Mouse (Mus musculus): Measurements from ENCODE around the gene Ank. TPM values are rescaled to one million over a fixed set of nuclear protein-coding genes. Genes with fewer than 3 reads are reported as not detected.

The Ank gene
- total RNA-seq, 2 experiments from 2014 or later, result 200 to 202 TPM

GRCm38 (mm10) chr15:27574992-27575781 lies 108.7 kb downstream of the Ank start:
- peak; percentile 54 to 57 for DNase-seq

DNA sequence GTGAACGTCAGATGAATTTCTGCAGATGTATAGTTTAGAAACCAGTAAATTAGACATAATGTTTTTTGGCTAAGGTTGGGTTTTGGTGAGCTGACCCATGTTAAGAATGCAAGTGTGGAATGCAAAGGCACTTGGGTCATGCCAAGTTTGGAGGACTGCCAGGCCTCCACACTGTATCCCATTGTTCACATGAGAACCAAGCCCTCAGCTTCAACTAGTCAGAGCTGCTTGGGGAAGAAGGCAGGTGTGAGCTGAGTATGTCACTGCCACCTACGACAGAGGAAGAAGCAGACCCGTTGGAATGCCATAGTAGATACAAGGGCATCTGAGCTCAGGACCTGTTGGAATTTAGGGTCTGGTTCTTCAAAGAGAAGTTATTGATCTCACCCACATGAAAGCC lies 109.5 kb downstream of the Ank start:
- DNase-seq, result peak in 1 of 2 experiments; percentile 55

- no peak for DNase-seq
Observed at GRCm38 (mm10) chr15:27576886-27577285, 110.4 kb downstream of the Ank start.

DNA sequence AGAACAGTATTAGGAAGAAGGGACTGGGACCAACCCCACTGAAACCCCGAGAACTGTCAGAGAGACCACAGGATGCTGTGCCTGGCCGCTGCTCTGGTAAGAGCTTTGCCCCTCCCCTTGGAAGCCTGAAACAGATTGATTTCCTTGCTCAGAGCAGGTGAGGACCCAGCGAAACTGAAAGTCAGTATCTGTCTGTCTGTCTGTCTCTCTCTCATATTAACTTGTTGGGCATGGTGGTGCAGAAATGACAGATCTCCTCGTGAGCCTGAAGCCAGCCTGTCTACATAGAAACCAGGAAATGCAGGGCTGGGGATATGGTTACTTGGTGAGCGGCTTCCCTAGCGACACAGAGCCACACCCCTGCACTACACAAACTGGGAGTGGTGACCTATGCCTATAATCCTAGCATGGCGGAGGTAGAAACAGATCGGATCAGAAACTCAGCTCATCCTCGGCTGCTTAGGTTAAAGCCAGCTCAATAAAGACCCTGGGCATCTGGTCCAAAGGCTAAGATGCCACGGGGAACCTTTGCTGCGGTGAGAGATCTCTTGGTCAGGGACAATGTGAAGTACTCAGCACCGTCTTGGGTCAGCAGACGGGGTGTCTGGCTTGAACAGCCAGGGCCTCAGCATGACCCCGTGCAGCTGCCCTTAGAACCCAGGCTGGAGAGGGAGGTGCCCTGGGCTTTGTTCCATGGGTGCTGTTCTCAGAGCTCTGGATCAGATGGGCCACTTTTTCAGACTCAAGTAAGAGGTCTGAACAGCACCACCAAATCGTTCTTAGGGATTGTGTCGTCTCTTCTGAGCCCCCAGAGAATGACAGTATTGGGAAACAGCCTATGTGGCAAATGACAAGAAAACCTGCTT lies 111.7 kb downstream of the Ank start:
- no peak for DNase-seq

- no peak for DNase-seq
Observed at GRCm38 (mm10) chr15:27578918-27579317, 112.4 kb downstream of the Ank start.

GRCm38 (mm10) chr15:27579853-27580252 lies 113.4 kb downstream of the Ank start:
- no peak for DNase-seq

DNA sequence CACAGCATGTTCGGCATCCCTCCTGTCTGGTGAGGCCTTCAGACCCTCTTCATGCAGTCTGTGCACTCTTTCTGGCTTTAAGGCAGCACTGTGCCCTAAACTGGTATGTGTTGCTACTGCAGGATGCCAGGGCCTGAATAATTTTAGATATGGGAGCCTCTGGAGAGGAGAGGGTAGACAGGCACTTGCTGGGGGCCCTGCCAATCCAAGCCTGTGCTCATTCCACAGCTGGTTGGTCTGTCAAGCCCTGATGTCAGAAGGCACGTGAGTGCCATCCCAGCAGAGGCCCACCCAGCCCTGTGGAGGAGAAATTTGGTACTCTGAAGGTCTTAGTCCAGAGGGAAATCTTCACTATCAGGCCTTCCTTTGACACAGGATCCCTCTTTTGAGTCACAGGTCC lies 114.3 kb downstream of the Ank start:
- DNase-seq, result peak; percentile 55 to 80

- no peak for DNase-seq
Observed at GRCm38 (mm10) chr15:27581640-27582039, 115.2 kb downstream of the Ank start.

GRCm38 (mm10) chr15:27582428-27582827 lies 116.0 kb downstream of the Ank start:
- peak in 1 of 2 experiments; percentile 58 for DNase-seq

DNA sequence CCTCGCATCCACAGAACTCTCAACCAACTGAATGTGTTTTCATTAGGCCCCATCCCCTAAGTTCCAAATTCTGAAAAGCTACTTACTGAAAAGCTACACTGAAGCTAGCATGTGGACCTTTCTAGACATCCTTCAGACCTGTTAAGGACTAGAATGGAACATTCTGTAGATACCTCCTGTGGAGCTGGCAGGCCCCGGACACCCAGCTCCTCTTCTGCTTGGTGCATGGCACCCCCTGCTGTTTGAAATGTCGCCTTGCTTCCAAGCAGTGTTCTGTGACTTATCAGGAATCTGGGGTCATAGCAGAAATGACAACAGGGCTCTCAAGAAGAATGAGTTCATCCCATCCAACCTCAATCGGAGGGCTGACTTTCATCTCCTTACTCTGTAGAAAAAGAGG lies 116.6 kb downstream of the Ank start:
- DNase-seq, result peak; percentile 70 to 75

DNA sequence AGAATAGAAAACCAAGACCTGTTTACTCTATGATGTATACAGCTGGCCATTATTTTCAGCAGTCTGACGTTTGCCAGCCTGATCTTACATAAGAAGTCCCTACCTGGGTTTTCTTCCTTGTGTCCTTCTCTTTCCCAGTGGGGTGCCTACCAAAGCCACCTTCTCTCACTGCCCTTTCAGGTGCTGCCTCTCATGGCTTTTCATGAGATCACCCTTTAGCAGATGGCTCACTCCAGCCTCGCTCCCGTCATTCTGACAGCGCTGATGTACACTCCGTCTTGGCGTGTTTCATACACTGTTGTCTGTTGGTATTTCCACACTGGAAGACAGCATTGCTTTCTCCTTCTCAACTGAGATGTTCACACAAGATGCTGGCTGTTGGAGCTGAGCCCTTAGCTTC lies 117.1 kb downstream of the Ank start:
- no peak for DNase-seq

GRCm38 (mm10) chr15:27585466-27586092 lies 119.1 kb downstream of the Ank start:
- no peak for DNase-seq

DNA sequence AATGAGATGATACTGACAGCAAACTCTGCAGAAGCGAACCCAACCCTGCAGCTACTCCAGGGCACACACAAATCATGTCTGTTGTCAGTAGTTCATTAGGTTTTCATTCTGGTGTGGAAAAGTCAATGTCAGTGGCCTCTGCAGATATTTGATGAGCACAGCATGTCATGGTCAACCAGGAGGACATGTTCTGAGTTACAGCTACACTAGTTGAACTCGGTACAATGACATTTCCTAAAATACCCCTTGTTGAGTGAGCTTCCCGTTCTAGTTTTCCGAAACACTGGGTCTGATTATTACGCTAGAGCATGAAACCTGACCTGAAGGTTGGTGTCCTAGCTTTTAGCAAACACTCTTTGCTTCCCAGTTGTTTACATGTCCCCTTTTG lies 119.6 kb downstream of the Ank start:
- no peak for DNase-seq

GRCm38 (mm10) chr15:27588087-27588826 lies 121.8 kb downstream of the Ank start:
- DNase-seq, result no peak

DNA sequence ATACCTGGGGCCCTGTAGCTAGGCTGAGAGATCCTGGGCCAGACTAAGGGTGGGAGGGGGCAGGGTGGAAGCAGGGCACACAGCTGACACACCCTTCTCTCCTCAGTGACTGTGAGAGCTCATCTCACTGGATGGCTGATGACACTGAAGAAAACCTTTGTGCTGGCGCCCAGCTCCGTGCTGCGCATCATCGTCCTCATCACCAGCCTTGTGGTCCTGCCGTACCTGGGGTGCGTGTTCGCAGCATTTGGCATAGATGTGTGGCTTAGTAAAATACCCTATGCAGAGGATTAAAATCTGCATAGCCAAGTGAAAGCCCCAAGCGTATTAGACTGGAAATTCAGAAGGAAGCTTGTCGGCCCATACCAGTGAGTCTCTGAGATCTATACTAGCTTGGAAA lies 124.3 kb downstream of the Ank start:
- no peak for DNase-seq

GRCm38 (mm10) chr15:27592620-27593320 lies 126.3 kb downstream of the Ank start:
- DNase-seq, result no peak

GRCm38 (mm10) chr15:27593717-27594116 lies 127.2 kb downstream of the Ank start:
- peak; percentile 42 to 53 for DNase-seq

DNA sequence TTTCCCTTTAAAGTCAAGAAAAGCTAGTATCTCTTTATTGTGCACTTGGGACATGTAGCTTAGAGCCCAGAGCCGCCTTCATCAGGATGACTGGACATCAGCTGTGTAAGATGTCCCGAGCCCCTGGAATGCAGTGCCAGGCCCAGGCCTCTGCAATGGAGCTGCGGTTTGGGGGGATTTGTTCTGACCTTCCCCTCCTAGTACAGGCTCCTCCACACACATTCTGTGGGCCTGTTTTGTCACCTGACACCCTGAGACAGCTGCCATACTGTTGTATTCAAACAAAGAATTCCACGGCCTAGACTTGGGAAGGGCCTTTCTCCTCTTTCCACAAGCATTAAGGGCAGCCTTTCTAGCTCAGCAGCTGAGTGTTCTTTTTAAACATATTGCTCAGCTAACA lies 128.5 kb downstream of the Ank start:
- DNase-seq, result no peak

- DNase-seq, result no peak
Observed at GRCm38 (mm10) chr15:27595560-27595959, 129.1 kb downstream of the Ank start.

DNA sequence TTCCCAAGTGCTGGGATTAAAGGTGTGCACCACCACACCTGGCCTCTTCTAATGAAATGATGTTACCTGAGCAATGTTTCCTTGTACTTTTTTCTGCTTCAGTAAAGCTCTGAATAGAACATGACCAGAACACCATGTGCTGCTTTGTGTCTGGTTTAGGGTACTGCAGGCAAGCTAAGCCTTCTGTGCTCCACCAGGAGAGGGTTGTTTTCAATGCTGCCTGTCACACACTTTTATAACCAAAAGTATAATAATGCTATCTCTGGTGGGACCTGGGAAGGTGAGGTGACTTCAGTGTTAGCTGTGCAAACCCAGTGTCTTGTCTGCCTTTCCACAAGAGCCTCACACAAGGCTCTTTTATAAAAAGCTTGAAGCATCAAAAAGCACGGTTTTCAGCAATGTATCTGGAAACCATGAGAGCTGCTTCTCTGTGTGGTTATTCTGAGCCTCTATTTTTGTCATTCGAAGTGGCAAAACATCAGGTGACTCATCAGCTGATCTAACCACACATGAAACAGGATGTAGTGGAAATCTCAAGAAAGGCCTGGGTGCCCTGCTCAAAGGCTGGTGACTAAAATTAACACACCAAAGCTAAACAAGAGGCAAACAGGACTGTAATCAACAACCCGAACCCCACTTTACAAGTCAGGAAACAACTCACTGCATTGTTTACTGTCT lies 130.1 kb downstream of the Ank start:
- DNase-seq, result peak; percentile 60 to 69

GRCm38 (mm10) chr15:27597516-27597915 lies 131.0 kb downstream of the Ank start:
- DNase-seq, result no peak
